Mouse (Mus musculus) activated CD4-positive, CD25-positive, alpha-beta regulatory T cell, adult 9 weeks (primary cell): Measurements from ENCODE around the gene Map3k7. TPM values are rescaled to one million over a fixed set of nuclear protein-coding genes. Genes with fewer than 3 reads are reported as not detected.

Source experiments
- polyA plus RNA-seq: library from polyadenylated mRNA; unstranded; fragments of 100-300 nt; shearing (Covaris generic); gene quantifications from one replicate; pipeline ENCODE4 v1.2.1, GENCODE M21; 2017

Gene Map3k7
- 5.2 TPM for polyA plus RNA-seq

GRCm38 (mm10) chr4:31963354-31964193 lies at the start of gene Map3k7:
TSS of gene Map3k7 (plus strand) at chr4:31964097.

